Mouse (Mus musculus): ENCODE measurements at regions not wholly inside any gene's neighbourhood (a gene's known extent, or its start where the extent isn't known, plus 50 kb on each side); places are given as distances from the start of the nearest gene placed in this dataset.
A peak's percentile ranks its signal among the peaks of the same experiment; 100 is the strongest.

DNA sequence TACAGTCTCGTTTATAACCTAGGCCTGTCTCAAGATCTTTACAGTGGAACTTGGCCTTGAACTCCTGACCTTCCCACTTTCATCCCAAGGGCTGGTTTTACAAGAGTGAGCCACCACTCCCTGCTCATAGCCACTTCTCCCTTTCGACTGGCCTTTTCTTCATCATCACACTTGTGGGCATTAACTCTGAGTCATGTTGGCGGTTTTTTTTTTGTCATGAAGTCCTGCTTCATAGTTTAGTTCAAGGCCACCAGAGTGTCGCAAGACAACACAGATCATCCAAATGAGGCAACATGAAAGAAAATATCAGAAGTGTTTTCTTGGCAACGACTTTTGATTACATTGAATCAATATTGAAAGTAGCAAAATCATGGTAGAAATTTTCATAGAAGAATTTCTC lies 284.5 kb downstream of the Maf start:
- peak; percentile 42 to 70; a peak in 2 of 4 replicates for ATAC-seq (replicated peaks in 1 of 2; ENCODE audit: insufficient read depth in 1 of 2, low FRiP score in 2 of 2, low TSS enrichment in 1 of 2, low read depth in 1 of 2, poor library complexity in 2 of 2, severe bottlenecking in 2 of 2)

DNA sequence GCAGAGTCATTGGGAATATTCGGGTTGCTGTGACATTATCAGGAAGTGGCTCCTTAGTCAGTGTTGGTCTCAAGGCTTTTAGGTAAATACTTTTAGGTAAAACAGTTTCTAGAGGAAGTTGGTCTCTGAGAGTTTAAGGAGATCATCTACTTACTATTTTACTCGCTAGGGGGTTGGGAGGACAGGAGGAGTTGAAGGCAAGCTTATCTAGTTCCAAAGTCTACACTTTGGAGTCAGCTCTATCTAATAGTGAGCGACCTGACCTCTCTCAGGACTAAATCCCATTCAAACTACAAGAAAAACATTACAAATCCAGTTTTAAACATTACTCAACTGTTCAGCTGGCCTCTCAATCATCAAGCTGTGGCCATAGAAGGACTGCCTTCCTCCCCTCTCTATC lies 287.1 kb downstream of the Maf start:
- ATAC-seq (replicated peaks in 1 of 2; ENCODE audit: insufficient read depth in 1 of 2, low FRiP score in 2 of 2, low TSS enrichment in 1 of 2, low read depth in 1 of 2, poor library complexity in 2 of 2, severe bottlenecking in 2 of 2), result no peak

DNA sequence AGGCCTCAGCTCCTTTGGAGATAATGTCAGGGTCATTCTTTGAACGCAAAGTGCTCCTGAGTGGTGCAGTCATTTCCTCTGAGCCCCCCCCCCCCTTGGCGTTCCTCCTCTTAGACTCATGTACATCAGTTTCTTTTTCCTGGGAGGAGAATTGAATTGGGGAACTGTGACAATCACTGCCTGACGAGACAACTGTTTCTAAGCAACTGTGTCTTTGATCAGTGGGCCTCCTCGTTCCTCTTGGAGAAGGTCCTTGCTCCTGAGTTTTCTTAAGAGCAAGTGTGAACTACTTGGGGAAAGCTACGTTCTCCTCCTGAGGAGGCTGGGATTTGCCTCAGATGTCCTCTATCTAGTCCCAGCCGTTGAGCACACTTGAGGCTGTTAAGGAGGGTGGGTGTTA lies 287.5 kb downstream of the Maf start:
- no peak for ATAC-seq (replicated peaks in 1 of 2; ENCODE audit: insufficient read depth in 1 of 2, low FRiP score in 2 of 2, low TSS enrichment in 1 of 2, low read depth in 1 of 2, poor library complexity in 2 of 2, severe bottlenecking in 2 of 2)

DNA sequence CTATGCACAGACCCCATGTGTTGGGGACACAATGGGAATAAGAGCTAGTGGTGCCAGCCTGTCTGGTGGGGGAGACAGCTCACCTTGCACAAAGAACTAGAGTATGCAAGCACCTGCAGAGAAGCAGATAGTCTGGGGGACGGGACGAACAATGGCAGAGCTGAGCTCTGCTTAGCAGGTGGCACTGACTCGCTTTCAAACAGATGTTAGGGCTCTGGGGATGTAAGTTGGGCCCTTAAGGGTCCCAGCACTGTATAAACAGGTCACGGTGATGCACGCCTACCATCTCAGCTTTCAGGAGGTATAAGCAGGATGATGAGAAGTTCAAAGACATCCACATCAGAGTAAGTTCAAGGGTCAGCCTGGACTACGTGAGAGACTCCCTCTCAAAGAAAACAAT lies 289.5 kb downstream of the Maf start:
- no peak for ATAC-seq (replicated peaks in 1 of 2; ENCODE audit: insufficient read depth in 1 of 2, low FRiP score in 2 of 2, low TSS enrichment in 1 of 2, low read depth in 1 of 2, poor library complexity in 2 of 2, severe bottlenecking in 2 of 2)

DNA sequence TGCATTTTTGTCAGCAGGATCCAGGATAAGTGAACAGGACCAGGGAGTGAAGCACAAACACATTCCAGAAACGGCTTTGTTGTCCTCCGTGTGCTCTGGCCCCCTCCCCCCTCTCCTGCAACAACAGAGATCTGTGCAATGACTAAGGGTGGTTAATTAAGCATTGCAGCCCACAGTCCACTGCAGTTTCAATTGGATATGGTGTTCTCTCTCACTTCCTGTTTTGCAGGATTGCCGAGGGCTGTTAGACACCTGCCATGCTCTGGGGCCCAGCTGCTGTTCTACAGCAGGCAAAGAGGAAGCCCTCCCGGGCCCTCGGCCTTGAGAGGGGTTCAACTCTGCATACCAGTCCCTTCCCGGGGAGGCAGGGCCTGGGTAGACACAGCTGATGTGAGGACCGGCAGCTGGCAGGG lies 293.5 kb downstream of the Maf start:
- peak; percentile 86 to 96 for ATAC-seq (replicated peaks in 1 of 2; ENCODE audit: insufficient read depth in 1 of 2, low FRiP score in 2 of 2, low TSS enrichment in 1 of 2, low read depth in 1 of 2, poor library complexity in 2 of 2, severe bottlenecking in 2 of 2)

DNA sequence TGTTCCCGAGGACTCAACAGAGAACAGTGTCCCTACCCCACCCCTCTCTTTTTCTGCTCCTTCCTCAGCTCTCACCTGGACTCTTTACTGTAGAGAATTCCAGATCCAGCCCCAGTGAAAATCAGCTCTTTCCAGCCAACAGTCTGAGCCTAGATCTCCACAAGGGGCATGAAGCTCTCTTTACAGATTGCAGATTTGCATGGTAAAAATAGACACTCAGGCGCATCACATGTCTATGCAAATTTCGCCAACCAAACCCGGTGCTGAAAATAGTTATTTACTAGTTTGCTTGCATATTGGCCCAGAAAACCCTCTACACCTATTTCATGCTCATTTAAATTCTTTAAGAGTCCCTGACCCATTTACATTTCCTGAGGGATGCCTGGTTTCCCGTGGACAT lies 295.8 kb downstream of the Maf start:
- ATAC-seq (replicated peaks in 1 of 2; ENCODE audit: insufficient read depth in 1 of 2, low FRiP score in 2 of 2, low TSS enrichment in 1 of 2, low read depth in 1 of 2, poor library complexity in 2 of 2, severe bottlenecking in 2 of 2), result no peak

DNA sequence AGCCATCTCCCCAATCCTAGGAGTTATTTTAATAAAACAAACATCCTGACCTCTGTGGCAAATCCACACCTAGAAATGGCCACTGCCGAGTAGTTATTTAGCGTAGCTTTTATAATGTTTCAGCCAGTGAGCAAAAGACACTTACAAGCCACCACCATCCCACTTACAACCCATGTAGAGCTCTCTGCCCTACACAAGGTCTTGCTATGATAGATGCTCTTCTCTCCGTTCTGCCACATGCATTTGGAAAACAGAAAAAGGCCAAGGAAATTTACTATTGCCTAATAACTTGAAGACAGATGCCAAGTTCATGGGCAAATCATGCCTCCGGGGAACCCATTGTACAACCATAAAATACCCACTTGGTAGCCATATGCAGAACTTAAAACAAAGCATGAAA lies 296.5 kb downstream of the Maf start:
- no peak for ATAC-seq (replicated peaks in 1 of 2; ENCODE audit: insufficient read depth in 1 of 2, low FRiP score in 2 of 2, low TSS enrichment in 1 of 2, low read depth in 1 of 2, poor library complexity in 2 of 2, severe bottlenecking in 2 of 2)

DNA sequence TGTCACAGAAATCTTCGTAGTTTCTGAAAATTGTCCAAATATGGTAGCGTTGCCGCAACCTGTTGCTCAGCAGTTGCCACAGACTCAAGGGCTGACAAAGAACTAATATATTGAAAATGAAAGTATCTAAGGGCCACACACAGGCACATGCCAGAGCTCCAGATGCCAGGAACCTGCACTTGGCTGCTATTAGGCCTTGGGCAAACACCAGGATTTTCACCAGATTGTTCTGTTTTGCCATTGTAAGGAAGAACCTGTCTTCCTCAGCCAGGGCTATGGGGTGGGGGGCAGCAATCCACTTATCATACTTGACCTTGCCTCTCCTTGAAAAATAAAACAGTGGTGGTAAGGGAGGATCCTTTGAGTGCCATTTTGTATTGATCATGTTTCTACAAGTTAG lies 297.4 kb downstream of the Maf start:
- no peak for ATAC-seq (replicated peaks in 1 of 2; ENCODE audit: insufficient read depth in 1 of 2, low FRiP score in 2 of 2, low TSS enrichment in 1 of 2, low read depth in 1 of 2, poor library complexity in 2 of 2, severe bottlenecking in 2 of 2)

DNA sequence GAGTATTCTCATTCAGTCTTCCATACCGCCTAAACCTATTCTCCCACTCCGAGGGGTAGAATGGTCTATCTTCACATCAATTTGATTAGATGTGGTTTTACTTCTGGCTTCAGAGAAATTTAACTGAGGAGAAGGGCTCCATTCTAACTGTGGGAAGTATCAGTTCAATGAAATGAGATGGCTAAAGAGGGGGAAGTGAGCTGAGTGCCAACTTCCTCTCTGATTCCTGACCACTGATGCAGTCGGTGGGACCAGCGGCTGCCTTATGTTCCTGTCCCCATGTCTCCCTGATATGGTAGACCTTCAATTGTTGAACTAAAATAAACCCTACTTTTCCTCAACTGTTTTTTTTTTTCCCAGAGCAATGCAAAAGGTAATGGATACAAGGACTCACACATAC lies 300.1 kb downstream of the Maf start:
- ATAC-seq (replicated peaks in 1 of 2; ENCODE audit: insufficient read depth in 1 of 2, low FRiP score in 2 of 2, low TSS enrichment in 1 of 2, low read depth in 1 of 2, poor library complexity in 2 of 2, severe bottlenecking in 2 of 2), result peak; percentile 41 to 46; a peak in 1 of 4 replicates

DNA sequence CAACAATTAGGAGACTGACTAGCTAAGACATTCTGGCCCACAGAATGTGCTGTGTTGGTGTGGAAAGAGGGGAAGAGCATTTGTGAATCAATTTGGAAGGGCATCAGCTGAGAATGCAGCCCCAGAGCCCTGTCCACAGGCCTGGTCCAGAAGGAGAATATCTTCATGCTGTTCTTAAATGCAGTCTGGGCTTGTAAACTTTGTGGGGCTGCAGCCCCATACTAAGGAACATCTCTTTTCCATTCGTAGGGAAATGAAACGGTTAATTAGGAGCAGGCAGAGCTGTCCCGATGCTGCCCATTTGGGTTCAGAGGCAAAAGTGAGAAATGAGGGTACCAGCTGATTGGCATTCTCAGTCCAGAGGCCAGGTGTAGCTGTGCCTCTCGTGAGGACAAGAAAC lies 304.0 kb downstream of the Maf start:
- ATAC-seq (replicated peaks in 1 of 2; ENCODE audit: insufficient read depth in 1 of 2, low FRiP score in 2 of 2, low TSS enrichment in 1 of 2, low read depth in 1 of 2, poor library complexity in 2 of 2, severe bottlenecking in 2 of 2), result no peak

DNA sequence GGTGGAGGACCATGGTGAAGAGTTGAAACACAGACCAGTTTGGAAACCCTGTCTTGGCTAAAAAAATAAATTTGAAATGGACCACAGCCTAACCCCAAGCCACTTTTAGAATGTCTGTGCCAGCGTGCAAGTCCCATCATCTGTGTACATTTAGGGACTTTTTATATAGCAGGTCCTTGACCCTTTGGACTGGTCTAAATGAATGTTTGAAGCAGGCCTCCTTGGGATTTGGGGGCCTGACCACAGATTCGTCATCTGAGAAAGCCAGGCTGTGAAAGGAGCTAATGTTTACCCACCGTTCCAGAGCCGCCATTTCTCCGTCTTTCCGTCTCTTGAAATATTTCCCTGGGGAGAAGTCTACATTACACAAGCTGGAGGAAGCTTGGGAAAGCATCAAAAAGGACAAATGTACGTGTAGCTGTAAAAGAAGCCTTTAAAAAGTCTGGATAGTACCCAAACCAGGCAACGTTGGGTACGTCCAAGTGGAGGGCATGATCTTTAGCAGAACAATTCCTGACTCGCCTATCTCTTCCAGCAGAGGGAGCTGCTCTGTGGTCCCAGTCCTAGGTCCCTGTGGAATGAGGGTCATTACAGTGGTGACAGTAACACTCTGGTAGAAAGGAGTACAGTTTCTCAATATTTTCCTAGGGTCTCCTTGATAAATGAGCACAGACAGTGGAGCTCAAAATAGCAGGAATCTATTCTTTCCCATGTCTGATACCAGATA lies 305.0 kb downstream of the Maf start:
- no peak for ATAC-seq (replicated peaks in 1 of 2; ENCODE audit: insufficient read depth in 1 of 2, low FRiP score in 2 of 2, low TSS enrichment in 1 of 2, low read depth in 1 of 2, poor library complexity in 2 of 2, severe bottlenecking in 2 of 2)

Measured in hematopoietic stem cell, adult 5-6 weeks (primary cell).